Mouse (Mus musculus) lung, adult 18-20 months (tissue): ENCODE results near the gene Fam122a.

Experiments used
- DNase-seq, 2 experiments: peaks; one replicate each; pipeline ENCODE4 v3.0.0; 2022; ENCODE audit warnings: mixed read lengths in 2 of 2

The Fam122a gene

DNA sequence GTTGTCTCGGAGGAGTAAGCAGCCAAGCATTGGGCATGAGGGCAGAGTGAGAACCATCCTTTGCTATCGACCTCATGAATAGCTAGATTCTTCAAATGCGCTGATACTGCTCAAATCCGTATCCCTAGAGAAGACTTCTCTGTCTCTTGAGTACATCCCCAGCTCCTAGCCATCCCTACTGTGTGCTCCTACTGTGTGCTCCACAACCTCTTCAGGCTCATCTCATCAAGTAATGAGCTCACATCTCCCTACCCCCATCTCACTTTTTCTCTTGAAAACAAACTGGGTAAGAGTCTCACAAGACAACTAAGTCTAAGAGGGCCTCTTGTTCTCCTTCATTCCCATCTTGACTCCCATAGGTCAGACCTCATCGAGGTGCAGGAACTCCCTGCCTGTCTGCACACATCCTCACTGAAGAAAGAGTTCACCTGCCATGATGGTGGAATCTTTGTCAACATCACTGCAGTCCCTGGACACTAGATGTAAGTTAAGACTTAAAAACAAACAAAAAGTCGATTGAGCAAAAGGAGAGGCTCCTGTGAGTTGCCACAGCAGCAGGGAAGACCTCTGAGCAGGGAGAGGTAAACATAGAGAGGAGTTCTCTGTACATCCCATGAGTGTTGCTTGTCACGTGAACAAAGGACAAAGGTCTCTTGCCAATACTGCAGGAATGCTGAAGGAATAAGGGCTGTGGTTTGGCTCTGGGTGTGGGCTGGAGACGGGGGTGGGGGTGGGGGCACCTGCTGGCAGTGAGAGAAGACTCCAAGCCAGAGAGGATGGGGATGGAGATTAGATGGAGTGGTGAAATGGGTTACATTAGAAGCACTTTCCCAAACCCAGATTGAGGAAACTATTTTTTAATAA lies 9.5 kb upstream of the Fam122a start:
- no peak for DNase-seq

DNA sequence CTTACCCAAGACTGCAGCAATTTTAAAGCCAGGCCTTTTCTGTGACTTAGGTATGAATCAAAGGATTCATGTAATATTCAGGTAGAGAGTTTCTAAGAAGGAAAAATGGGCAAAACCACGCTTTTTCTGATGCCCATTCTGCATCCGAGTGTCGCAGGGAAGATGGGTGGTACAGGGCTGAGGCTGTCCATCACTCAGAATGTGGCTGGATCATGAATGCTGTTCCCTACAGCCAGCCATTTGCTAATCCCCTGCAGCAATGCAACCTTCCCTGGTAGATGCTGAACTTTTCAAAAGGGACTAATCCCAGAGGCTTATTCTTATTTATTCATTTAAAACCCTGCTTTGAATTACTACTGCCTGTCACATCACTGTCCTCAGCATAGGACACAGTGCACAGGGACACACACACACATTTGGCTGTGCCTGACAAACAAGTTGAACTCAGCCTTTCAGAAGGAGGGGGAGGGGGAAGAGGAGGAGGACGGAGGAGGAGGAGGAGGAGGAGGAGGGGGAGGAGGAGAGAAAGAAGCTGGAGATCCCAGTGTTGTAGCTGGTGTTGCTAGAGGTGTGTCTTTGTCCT lies 7.5 kb upstream of the Fam122a start:
- DNase-seq: no peak

DNA sequence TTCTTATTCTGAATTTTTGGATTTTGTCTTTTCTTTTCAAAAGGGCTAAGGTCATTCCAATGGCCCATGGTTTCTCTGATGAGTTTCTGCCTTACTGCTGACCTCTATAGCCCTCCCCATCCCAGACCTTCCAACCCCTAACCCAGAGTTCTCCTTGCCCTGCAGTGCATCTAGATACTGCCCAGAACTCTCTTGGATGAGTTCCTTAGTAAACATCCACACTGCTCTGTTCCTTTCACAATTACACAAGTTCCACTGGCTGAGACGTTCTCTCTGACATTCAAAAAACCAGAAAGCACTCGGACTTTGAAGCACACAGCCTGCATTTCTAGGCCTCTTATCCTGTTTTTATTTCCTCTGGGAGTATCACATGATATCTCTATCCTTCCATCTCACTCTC lies 3.8 kb upstream of the Fam122a start:
- no peak for DNase-seq

DNA sequence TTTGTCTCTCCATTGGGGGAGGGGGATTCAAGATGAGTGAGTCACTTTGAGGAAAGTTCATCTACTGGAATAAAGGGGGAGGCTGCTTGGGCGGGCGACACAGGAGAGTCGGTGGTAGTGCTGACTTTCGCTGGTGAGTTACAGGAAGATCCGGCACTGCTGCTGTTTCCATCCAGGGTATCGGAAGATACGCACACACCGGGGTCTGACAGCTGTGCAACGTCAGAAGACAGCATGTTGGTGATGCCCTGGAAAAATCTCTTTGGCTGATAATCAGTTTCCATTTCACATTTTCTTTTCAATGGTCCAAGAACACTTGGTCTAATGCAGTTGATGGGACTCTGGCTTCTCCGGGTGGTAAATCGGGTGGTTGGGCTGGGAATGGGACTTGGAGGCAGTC lies 695 bp downstream of the Fam122a start:
- DNase-seq: peak; percentile 22 to 25

DNA sequence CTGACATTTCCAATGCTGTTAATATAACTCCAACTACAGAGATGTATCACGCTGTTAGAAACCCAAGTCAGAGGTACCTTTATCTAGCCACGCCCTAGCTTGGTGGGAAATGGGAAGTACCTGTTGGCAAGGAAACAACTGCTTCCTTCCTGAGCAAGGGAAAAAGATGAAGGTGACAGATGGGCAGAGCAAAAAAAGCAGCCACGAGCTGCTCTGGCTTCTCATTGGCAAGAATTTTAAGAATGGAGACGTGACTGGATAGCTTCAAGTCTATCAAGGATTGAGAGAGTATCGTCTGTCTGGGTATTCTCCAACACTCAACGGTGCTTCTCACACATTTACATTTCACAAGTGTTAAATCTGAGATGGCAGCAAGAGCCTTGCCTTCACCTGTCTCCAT lies 1.9 kb downstream of the Fam122a start:
- no peak for DNase-seq

DNA sequence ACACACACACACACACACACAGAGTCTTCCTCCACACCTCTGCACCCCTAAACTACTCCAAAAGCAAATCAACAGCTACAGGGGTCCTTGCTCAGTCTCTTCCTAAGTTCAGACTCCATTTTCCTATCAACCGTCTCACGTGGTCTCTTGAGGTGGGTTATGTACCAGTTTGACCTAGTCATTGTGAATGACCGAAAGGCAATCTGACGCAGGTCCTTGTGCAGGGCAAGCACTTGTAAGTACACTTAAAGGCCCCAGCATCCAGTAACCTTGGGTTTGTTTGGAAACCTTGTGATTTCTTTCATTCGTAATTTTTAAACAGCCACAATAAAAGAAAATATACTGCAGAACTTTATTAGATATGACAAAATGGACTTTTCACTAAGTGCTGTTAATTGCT lies 4.6 kb downstream of the Fam122a start:
- peak; percentile 28 to 57 for DNase-seq

DNA sequence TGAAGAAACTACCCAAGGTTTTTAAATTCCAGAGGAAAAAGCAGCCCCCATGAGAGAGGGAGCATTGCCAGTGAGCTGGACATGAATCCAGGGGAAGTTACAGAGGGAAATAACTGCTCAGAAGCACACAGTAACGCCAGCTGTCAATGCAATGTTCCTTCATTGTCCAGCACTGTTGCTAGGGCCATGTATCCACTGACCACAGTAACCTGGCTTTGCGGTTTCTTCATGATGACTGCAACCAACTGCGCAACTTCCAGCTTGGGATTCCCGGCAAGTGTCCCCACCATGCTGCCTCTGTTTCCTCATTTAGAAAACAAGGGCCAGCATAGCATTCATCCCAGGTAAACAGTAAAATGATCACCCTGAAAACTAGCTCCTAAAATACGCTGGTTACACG lies 5.6 kb downstream of the Fam122a start:
- DNase-seq: peak in 1 of 2 experiments; percentile 12

DNA sequence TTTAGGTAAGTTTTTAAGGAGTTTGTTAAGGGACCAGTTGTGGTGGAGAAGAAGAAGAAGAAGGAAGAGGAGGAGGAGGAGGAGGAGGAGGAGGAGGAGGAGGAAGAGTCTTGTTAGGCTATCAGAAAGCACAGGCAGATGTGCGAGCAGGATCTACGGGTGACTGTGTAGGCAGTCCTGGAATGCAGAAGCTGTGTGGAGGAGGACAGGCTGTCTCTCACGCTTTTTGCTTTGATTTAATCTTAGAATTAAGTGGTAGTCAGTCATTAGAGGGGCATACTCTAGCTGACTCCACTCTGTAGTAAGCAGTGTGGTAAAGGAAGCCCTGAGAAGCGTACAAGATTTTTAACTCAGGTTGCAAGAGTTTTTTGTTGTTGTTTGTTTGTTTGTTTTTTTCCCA lies 7.9 kb downstream of the Fam122a start:
- no peak for DNase-seq

DNA sequence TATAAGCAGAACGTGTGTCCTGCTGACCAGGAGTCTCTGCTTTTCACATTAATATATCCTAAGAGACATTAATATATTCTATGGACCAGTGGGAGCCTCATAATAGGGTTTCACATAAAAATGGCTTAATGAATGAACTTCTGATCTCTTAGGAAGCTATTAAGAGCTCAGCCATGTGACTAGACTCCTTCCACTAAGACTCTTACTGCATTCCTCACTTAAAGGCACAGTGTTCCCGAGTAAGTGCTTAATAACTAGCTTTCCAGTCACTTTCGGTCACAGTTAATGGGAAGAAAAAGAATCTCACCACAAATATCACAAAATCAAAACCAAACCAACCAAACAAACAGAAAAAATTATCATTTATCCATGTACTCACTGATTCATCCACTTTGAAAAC lies 8.5 kb downstream of the Fam122a start:
- no peak for DNase-seq

DNA sequence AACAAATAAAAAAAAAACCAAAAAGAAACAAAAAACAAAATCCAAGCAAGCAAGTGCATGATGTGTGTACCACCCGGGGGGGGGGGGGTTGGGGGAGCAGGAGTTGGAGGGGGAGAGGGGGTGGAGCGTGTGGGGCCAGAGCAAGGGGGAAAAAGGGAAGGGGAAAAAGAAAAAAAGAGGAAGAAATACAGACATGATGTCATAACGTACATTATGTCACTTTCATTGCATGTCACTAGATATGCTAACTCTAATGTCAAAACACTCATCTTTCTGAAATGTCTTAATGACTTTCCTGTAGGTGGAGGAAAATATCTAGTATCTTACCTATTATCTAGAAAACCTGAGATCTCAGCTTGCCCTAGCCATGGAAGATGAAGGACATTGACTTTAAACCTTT lies 14.1 kb downstream of the Fam122a start:
- no peak for DNase-seq

DNA sequence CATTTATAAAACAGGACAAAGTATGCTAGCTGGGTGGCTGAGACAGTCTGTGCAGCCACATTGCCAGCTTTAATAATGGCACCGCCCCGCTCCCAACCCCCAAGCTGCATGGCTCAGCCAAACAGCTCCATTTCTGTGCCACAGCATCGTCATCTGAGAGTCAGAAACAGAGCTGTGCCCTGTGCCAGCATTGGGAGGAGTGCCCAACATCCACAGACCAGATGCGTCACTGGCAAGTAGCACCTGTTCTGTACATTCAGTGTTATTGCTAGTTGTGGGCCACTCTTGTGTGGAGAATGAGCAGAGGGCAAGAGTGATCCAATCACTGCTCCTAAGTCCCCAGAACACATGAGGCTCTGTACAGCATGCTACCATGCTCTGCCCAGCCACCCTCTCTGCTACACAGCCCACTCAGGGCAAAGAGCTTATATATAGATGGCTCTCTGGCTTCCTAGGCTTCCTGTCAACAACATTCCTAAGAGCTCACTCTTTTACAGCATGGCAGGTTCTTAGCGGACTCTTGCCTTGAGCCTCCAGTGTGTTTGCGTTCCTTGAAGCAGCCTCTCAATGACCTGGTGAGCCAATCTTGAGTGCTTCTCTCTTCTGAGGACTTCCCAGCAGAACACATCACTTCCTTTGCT lies 20.4 kb downstream of the Fam122a start:
- DNase-seq: peak; percentile 66 to 79

DNA sequence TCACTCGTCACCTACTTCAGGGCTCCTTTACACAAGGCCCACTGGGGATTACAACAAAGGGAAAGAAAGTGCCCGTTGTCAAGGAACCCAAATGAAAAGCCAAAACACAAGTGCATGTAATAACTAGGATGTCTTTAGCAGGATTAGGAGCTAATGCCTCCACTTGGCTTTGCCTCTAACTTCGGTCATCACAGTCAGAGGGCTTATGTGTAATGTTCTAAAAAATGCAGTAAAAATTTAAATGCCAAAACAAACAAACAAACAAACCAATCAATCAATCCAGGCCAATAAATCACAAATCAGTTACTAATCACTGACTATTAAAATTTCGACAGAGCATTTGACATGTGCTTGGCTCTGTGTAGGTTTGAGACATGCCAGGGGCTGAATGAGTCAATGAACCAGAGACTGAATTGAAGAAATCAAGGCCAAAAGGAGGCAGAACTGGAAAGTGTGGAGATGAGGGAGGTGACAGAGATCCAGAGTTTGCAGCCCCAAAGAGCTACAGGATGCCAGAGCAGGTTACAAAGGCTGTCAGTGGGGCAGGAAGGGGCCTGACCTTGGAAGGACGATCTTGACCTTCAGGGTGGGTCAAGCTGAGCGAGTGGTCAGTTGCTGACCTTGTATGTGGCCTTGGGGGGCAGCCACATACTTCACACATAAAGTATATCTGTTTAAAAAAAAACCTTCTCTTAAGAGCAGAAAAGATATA lies 21.8 kb downstream of the Fam122a start:
- DNase-seq: peak in 1 of 2 experiments; percentile 25

DNA sequence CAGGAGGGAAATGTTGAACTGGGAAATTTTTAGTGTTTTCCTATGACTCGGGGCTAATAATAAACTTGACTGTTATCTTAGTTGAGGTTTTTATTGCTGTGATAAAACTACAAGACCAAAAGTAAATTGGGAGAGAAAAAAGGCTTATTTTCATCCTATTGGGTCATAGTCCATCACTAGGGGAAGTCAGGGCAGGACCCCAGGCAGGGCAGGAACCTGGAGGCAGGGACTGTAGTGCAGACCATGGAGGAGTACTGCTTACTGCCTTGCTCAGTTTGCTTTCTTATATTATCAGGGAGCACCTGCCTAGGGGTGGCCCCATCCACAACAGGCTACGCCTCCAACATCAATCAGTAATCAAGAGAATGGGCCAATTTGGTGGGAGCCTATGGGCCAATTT lies 22.7 kb downstream of the Fam122a start:
- no peak for DNase-seq

DNA sequence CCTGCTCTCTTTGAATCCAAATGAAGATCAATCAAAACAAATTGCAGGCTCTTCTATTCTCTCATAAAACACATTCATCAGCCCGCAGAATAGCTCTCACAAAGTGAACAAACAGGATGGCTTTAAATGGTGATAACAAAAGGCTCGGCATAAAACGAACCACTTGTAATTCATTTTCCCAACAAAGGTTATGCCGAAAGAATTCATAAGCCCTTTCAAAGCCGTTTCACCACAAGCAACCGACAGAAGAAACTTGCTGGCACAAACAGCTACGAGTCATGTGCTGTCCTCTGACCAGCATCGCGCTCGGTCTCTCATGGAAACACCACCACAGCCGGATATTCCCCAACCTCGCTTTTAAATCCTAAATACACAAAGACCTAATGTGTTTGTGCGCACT lies 23.8 kb downstream of the Fam122a start:
- DNase-seq: peak in 1 of 2 experiments; percentile 53

DNA sequence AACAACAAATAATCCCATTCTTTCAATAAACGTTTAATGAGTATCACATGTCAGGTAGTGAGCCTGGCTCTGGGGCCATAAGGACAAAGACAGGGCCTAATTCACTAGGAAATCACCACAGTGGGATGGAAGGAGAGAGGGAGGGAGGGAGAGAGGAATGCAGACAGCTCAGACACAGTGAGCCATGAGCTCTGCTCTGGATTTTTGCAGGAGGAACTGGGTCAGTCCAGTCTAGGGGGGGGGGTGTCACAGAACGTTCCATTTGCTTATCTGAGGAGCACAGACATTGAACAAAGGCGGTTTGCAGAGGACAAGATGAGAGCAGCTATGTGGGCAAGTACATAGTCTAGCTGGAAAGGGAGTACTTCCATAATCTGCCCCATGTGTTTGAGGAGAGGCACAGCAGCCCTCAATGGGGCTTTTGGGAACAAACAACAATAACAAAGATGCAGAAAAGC lies 24.7 kb downstream of the Fam122a start:
- DNase-seq: no peak

DNA sequence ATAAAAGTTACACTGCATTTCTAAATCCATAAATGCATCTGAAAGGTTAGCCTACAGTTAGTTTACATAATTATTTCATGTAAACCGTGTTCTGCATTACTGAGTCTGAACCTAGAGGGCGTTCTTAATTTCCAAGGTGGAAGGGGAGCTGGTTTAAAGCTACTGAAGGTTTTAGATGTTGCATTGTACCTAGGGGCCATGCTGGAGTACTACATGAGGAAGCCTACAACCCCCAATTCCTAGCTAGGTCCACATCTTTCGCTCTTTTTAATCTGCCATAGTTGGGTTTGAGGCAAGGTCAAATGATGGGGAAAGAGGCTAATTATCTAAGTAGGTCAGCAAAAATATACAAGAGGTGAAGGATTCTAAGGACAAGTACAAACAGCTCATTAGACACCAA lies 25.5 kb downstream of the Fam122a start:
- DNase-seq: no peak

DNA sequence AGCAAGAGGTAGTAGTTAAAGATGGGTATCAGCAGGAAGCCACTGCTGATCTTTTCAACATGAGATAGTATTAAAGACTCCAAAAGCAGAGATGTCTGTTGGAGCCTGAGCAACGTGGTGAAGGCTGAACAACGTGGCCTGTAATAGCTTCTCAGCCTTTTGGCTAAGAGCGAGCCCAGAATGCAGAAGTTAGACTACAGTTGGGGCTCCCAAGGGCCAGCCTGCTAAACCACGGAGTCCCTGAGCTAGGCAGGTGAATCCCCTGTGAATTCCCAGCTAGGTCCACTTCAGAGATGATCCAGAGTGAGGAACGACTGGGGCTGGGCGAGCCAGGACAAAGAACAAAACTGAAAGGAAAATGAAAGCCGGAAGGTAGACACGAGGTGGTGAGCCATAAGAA lies 26.4 kb downstream of the Fam122a start:
- DNase-seq: no peak

DNA sequence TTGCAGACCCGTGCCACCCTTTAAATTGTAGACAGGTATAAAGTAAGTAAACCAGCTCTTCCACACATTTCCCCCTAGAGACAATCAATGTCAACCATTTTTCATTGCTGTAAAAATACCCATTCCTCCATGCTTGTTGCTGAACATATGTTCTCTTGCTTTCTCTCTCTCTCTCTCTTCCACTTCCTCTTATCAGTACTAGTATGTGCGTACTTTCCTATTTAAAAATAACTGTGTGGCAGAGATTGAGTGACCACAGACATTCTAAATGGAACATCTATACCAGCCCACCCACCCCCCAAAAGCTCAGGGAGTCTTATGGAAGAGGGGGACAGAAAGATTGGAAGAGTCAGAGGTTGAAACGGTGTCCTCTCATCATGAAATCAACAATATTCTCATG lies 32.8 kb downstream of the Fam122a start:
- DNase-seq: no peak

DNA sequence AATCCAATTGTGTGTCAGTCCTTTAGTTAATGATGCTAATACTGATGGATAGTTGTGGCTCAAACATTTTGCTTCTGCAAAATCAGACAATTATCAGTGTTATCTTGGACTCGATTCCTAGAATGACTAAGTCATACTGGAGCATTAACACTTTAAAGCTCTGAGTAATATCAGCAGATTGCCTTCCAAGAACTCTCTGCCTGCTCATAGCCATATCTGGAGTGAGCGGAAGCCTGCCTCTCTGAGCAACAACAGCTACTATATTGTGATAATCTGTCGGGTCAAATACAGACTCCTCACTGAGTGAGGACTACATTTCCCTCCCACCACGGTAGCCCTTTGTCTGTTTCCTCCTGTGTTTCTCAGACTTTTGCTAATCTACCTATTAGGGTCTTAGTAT lies 37.4 kb downstream of the Fam122a start:
- no peak for DNase-seq

DNA sequence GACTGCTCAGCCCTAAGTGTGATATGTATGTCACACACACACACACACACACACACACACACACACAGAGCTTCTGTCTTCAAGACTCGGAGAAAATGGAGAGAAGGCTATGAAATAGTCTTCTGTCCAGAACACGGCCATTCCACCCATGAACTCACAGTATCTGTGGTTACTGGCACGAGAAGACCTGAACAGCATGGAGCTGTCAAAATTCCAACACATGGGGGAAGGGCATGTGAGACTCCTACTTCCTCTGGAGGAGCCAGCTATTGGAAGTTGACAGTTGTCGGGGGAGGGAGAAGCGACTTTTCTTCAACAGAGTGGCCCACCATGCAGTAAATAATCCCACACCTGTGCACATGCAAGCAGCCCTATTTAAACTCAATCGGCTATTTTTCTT lies 42.9 kb downstream of the Fam122a start:
- DNase-seq: no peak

DNA sequence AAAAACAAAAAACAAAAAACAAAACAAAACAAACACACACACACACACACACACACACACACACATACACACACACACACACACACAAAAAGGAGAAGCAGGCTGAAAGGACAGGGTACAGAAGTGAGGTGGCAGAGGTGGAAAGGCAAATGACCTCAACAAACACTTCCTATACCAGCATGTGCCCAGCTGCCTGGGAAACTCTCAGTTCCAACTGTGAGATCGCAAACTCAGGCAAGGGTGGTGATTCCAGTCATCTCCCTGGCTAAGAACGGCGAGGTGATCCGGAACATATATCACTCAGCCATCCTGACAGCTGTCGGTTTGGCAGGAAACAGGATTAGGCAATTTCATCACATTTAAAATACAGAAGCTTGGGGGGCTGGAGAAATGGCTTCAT lies 44.7 kb downstream of the Fam122a start:
- no peak for DNase-seq

DNA sequence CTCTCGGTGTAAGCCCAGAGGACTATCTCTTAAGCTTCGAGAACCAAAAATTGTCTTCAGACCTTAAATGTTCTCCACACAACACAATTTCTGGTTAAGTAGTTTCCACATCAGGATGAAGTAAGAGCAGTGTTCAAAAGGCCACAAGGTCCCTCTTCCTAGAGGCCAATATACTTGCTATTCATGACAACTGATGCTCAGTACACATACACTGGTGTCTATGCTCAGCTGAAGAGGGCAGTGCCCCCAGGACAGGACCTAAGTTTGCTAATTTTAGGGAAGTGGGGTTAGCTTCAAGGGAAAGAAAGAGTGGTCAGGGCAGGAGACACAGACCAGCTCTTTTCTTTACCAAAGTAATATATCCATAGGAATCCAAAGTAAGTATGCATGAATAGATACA lies 45.8 kb downstream of the Fam122a start:
- no peak for DNase-seq

DNA sequence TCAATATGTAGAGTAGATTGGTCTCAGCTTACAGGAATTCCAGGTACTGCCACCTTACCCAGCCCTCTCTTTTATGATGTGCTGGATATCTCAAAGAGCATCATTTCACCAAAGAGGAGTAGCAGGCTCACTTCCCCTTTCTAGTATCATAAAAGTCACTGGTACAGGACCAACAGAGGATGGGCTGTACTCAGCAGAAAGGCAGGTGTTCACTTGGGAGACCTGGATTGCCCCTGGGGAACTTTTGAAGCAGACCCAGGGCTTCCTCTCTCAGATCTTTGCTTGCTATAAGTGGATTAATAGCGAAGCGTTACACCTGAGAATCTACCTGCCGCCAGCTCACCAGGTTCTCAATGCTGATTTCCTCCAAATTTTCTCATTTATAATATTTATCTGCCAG lies 49.1 kb downstream of the Fam122a start:
- DNase-seq: no peak
